Mouse (Mus musculus): ENCODE measurements around the gene Adam11.

DNA sequence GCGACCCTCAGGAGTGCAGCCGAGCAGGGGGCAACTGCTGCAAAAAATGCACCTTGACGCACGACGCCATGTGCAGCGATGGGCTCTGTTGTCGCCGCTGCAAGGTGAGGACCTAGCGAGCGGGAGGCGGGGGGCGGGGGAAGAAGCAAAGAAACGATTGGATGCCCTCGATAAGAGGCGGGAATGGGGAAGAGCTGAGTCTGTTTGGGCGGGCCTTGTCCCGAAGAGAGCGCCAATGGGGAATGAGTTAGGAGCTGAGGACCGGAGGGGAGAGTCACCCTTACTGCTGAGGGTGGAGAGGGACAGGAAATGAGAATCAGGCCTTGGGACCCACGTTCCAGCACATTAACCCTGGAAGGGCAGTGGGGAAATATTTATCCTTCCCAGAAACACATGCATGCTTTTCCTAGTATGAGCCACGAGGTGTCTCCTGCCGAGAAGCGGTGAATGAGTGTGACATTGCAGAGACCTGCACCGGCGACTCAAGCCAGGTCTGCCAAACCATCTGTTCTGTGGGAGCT lies 13.4 kb downstream of the Adam11 start:
- TF ChIP-seq CTCF (IDR thresholded peaks at IDR 0.05; ENCODE audit: borderline replicate concordance, insufficient read depth, low read length) (peak; percentile 25; the same call in 1 of the 2 replicates), POLR2A (IDR thresholded peaks at IDR 0.05; ENCODE audit: low read depth, low read length) (peak; percentile 58)
